Mouse (Mus musculus): ENCODE data around the gene Pam. TPM values are rescaled to one million over a fixed set of nuclear protein-coding genes. Genes with fewer than 3 reads are reported as not detected.

Gene Pam
- polyA plus RNA-seq, 1 experiment from 2014 or later: 65.3 TPM

- Histone ChIP-seq H3K4me1 (replicated peaks; ENCODE audit: control insufficient read depth, insufficient read depth, low read length) (peaks cover 12% of the 10 kb centered on the region), H3K4me3 (ENCODE audit: low read depth, low read length) (no peak overlapping the region), H3K9me3 (ENCODE audit: control insufficient read depth, low read length) (no peaks in the 10 kb centered on the region), H3K9ac (ENCODE audit: low read length) (no peak overlapping the region), H3K4me2 (ENCODE audit: low read length) (no peak overlapping the region), H3K27ac (ENCODE audit: low read depth) (no peak overlapping the region), H3K27me3 (replicated peaks; ENCODE audit: control insufficient read depth, insufficient read depth, low read length) (no peaks in the 10 kb centered on the region), H3K36me3 (ENCODE audit: control insufficient read depth, insufficient read depth, low read length) (no peaks in the 10 kb centered on the region)
- ATAC-seq (replicated peaks; ENCODE audit: low FRiP score, low TSS enrichment, low read depth) (no peak), DNase-seq (ENCODE audit: low spot score) (no peak)
- WGBS: 39% methylated on average over 3 of the region's 3 CpGs
Observed at GRCm38 (mm10) chr1:98086456-98086855, 9.0 kb downstream of the Pam start.

DNA sequence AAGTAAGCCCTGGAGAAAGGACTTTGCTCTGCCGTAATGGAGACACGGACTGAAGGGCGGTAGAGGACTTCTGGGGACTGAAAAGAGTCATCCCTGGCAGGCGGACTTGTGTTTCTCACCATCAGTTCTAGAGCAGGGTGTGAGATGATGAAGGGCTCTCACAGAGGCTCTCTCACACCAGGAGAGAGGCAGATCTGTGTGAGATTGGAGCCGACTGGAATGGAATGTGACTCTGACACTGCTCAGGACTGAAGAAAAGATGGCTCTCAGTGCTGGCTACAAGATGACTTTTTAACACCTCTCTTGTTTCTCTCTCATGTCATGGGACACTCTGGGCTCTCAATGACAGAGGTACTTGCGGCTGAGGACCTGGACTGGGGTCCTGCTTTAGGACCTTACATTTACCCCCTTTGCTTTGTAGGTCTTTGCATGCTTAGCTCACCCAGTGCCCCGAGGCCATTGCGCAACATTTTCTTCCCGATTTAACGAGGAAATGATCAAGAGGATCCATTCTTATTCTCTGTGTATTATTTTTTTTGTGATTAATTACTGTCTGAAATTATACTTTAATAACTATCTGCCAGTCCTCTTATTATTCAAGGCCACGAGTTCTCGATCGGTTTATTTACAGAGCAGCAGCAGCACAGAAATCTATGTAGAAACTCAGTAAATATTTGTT lies 10.7 kb downstream of the Pam start:
- Histone ChIP-seq H3K36me3 (ENCODE audit: control insufficient read depth, insufficient read depth, low read length) (no peaks in the 10 kb centered on the region), H3K4me1 (replicated peaks; ENCODE audit: control insufficient read depth, insufficient read depth, low read length) (peaks cover 12% of the 10 kb centered on the region), H3K9ac (ENCODE audit: low read length) (no peak overlapping the region), H3K4me3 (ENCODE audit: low read depth, low read length) (no peak overlapping the region), H3K4me2 (ENCODE audit: low read length) (no peak overlapping the region), H3K9me3 (ENCODE audit: control insufficient read depth, low read length) (no peaks in the 10 kb centered on the region), H3K27ac (ENCODE audit: low read depth) (no peak overlapping the region), H3K27me3 (replicated peaks; ENCODE audit: control insufficient read depth, insufficient read depth, low read length) (no peaks in the 10 kb centered on the region)
- ATAC-seq (replicated peaks; ENCODE audit: low FRiP score, low TSS enrichment, low read depth): no peak
- no peak for DNase-seq (ENCODE audit: low spot score)
- WGBS: 65% methylated on average over 13 of the region's 13 CpGs

GRCm38 (mm10) chr1:98083508-98083907 lies 11.9 kb downstream of the Pam start:
- H3K4me1 ChIP-seq (replicated peaks; ENCODE audit: control insufficient read depth, insufficient read depth, low read length): peaks cover 12% of the 10 kb centered on the region
- 67% methylated on average over 3 of the region's 3 CpGs for WGBS
- no peak overlapping the region for H3K4me3 ChIP-seq (ENCODE audit: low read depth, low read length)
- no peaks in the 10 kb centered on the region for H3K36me3 ChIP-seq (ENCODE audit: control insufficient read depth, insufficient read depth, low read length)
- DNase-seq (ENCODE audit: low spot score) (no peak), ATAC-seq (replicated peaks; ENCODE audit: low FRiP score, low TSS enrichment, low read depth) (no peak; the same call in 1 of the 2 replicates)
- H3K27me3 ChIP-seq (replicated peaks; ENCODE audit: control insufficient read depth, insufficient read depth, low read length): no peaks in the 10 kb centered on the region
- no peak overlapping the region for H3K9ac ChIP-seq (ENCODE audit: low read length)
- H3K27ac ChIP-seq (ENCODE audit: low read depth): no peak overlapping the region
- no peak overlapping the region for H3K4me2 ChIP-seq (ENCODE audit: low read length)
- no peaks in the 10 kb centered on the region for H3K9me3 ChIP-seq (ENCODE audit: control insufficient read depth, low read length)

DNA sequence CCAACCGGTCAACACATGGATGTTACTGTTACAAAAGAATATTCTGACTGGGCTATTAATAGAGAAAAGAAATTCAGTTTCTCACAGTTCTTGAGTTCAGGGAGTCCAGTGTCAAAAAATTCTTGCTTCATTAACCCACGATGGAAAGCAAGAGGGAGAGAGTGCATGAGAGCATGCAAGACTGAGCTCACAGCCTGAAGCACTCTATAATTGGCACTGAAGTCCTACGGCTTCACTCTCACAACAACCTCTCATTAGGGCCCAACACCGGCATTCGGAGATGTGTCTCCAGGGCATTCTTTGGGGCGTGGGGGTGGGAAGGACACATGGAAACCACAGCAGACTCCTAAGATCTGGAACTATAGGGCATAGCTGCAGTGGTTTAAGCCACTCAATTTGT lies 12.5 kb downstream of the Pam start:
- Histone ChIP-seq H3K4me2 (ENCODE audit: low read length) (no peak overlapping the region), H3K4me1 (replicated peaks; ENCODE audit: control insufficient read depth, insufficient read depth, low read length) (peaks cover 12% of the 10 kb centered on the region), H3K27me3 (replicated peaks; ENCODE audit: control insufficient read depth, insufficient read depth, low read length) (no peaks in the 10 kb centered on the region), H3K27ac (ENCODE audit: low read depth) (no peak overlapping the region), H3K9ac (ENCODE audit: low read length) (no peak overlapping the region), H3K4me3 (ENCODE audit: low read depth, low read length) (no peak overlapping the region), H3K9me3 (ENCODE audit: control insufficient read depth, low read length) (no peaks in the 10 kb centered on the region), H3K36me3 (ENCODE audit: control insufficient read depth, insufficient read depth, low read length) (no peaks in the 10 kb centered on the region)
- ATAC-seq (replicated peaks; ENCODE audit: low FRiP score, low TSS enrichment, low read depth) (no peak), DNase-seq (ENCODE audit: low spot score) (no peak)
- 92% methylated on average over 6 of the region's 6 CpGs for WGBS

DNA sequence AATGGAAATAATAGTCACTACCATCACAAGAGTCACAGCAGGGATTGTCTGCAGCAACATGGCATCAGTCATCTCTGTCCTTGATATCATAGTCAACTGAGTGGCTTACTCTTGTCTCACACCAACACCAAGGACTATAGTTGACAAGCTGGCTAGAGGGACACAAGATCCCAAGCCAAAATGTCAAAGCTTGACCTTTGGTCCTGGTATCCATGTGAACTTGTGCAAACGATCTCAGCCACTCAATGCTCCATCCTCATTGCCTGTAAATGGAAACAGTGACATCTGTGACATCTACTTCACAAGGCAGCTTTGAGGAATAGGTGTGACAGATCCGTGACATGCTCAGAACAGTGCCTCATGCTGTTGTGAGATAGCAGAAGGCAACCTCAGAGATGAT lies 15.0 kb downstream of the Pam start:
- ATAC-seq (replicated peaks; ENCODE audit: low FRiP score, low TSS enrichment, low read depth) (no peak), DNase-seq (ENCODE audit: low spot score) (no peak)
- Histone ChIP-seq H3K4me3 (ENCODE audit: low read depth, low read length) (no peak overlapping the region), H3K9me3 (ENCODE audit: control insufficient read depth, low read length) (no peaks in the 10 kb centered on the region), H3K4me1 (replicated peaks; ENCODE audit: control insufficient read depth, insufficient read depth, low read length) (peaks cover 7% of the 10 kb centered on the region; the same call in 1 of the 2 replicates), H3K27ac (ENCODE audit: low read depth) (no peak overlapping the region), H3K36me3 (ENCODE audit: control insufficient read depth, insufficient read depth, low read length) (no peaks in the 10 kb centered on the region), H3K9ac (ENCODE audit: low read length) (no peak overlapping the region), H3K4me2 (ENCODE audit: low read length) (no peak overlapping the region), H3K27me3 (replicated peaks; ENCODE audit: control insufficient read depth, insufficient read depth, low read length) (no peaks in the 10 kb centered on the region)
- WGBS: 71% methylated on average over 2 of the region's 2 CpGs

GRCm38 (mm10) chr1:98079640-98080039 lies 15.8 kb downstream of the Pam start:
- DNase-seq (ENCODE audit: low spot score) (no peak), ATAC-seq (replicated peaks; ENCODE audit: low FRiP score, low TSS enrichment, low read depth) (no peak)
- Histone ChIP-seq H3K36me3 (ENCODE audit: control insufficient read depth, insufficient read depth, low read length) (no peaks in the 10 kb centered on the region), H3K4me2 (ENCODE audit: low read length) (no peak overlapping the region), H3K27me3 (replicated peaks; ENCODE audit: control insufficient read depth, insufficient read depth, low read length) (no peaks in the 10 kb centered on the region), H3K4me1 (replicated peaks; ENCODE audit: control insufficient read depth, insufficient read depth, low read length) (peaks cover 7% of the 10 kb centered on the region; the same call in 1 of the 2 replicates), H3K9ac (ENCODE audit: low read length) (no peak overlapping the region), H3K9me3 (ENCODE audit: control insufficient read depth, low read length) (no peaks in the 10 kb centered on the region), H3K27ac (ENCODE audit: low read depth) (no peak overlapping the region), H3K4me3 (ENCODE audit: low read depth, low read length) (no peak overlapping the region)
- WGBS: 62% methylated on average over 7 of the region's 7 CpGs

- no peak for DNase-seq (ENCODE audit: low spot score)
- Histone ChIP-seq H3K9ac (ENCODE audit: low read length) (no peak overlapping the region), H3K4me3 (ENCODE audit: low read depth, low read length) (no peak overlapping the region), H3K4me2 (ENCODE audit: low read length) (no peak overlapping the region), H3K36me3 (ENCODE audit: control insufficient read depth, insufficient read depth, low read length) (no peaks in the 10 kb centered on the region), H3K27ac (ENCODE audit: low read depth) (no peak overlapping the region), H3K9me3 (ENCODE audit: control insufficient read depth, low read length) (no peaks in the 10 kb centered on the region), H3K4me1 (replicated peaks; ENCODE audit: control insufficient read depth, insufficient read depth, low read length) (no peaks in the 10 kb centered on the region), H3K27me3 (replicated peaks; ENCODE audit: control insufficient read depth, insufficient read depth, low read length) (no peaks in the 10 kb centered on the region)
- ATAC-seq (replicated peaks; ENCODE audit: low FRiP score, low TSS enrichment, low read depth): no peak
- WGBS: 86% methylated on average over 7 of the region's 7 CpGs
Observed at GRCm38 (mm10) chr1:98078735-98079134, 16.7 kb downstream of the Pam start.

GRCm38 (mm10) chr1:98073826-98074225 lies 21.6 kb downstream of the Pam start:
- WGBS: 63% methylated on average over 4 of the region's 4 CpGs
- no peak overlapping the region for H3K9ac ChIP-seq (ENCODE audit: low read length)

GRCm38 (mm10) chr1:98073127-98073526 lies 22.3 kb downstream of the Pam start:
- no peak overlapping the region for H3K27ac ChIP-seq (ENCODE audit: low read depth)
- WGBS: 64% methylated on average over 2 of the region's 2 CpGs
- ATAC-seq (replicated peaks; ENCODE audit: low FRiP score, low TSS enrichment, low read depth) (no peak), DNase-seq (ENCODE audit: low spot score) (no peak)
- H3K36me3 ChIP-seq (ENCODE audit: control insufficient read depth, insufficient read depth, low read length): no peaks in the 10 kb centered on the region
- H3K4me2 ChIP-seq (ENCODE audit: low read length): no peak overlapping the region
- no peaks in the 10 kb centered on the region for H3K27me3 ChIP-seq (replicated peaks; ENCODE audit: control insufficient read depth, insufficient read depth, low read length)
- no peak overlapping the region for H3K4me3 ChIP-seq (ENCODE audit: low read depth, low read length)
- no peak overlapping the region for H3K9ac ChIP-seq (ENCODE audit: low read length)
- no peaks in the 10 kb centered on the region for H3K4me1 ChIP-seq (replicated peaks; ENCODE audit: control insufficient read depth, insufficient read depth, low read length)
- H3K9me3 ChIP-seq (ENCODE audit: control insufficient read depth, low read length): no peaks in the 10 kb centered on the region

More at GRCm38 (mm10) chr1:98073826-98074225, 21.6 kb downstream of the Pam start:
- H3K4me1 ChIP-seq (replicated peaks; ENCODE audit: control insufficient read depth, insufficient read depth, low read length): no peaks in the 10 kb centered on the region
- no peaks in the 10 kb centered on the region for H3K27me3 ChIP-seq (replicated peaks; ENCODE audit: control insufficient read depth, insufficient read depth, low read length)
- no peak overlapping the region for H3K27ac ChIP-seq (ENCODE audit: low read depth)
- H3K36me3 ChIP-seq (ENCODE audit: control insufficient read depth, insufficient read depth, low read length): no peaks in the 10 kb centered on the region
- ATAC-seq (replicated peaks; ENCODE audit: low FRiP score, low TSS enrichment, low read depth) (no peak), DNase-seq (ENCODE audit: low spot score) (no peak)
- no peak overlapping the region for H3K4me2 ChIP-seq (ENCODE audit: low read length)
- H3K9me3 ChIP-seq (ENCODE audit: control insufficient read depth, low read length): no peaks in the 10 kb centered on the region
- no peak overlapping the region for H3K4me3 ChIP-seq (ENCODE audit: low read depth, low read length)
